Mouse (Mus musculus) adrenal gland, adult (tissue): Measurements from ENCODE around the gene Nvl.

ENCODE experiments used
- DNase-seq, 2 experiments: peaks; one replicate each; pipeline ENCODE4 v3.0.0; 2022 to 2023; ENCODE audit warnings: low spot score in 1 of 2; ENCODE audit not compliant: inconsistent age in 2 of 2

Gene Nvl

DNA sequence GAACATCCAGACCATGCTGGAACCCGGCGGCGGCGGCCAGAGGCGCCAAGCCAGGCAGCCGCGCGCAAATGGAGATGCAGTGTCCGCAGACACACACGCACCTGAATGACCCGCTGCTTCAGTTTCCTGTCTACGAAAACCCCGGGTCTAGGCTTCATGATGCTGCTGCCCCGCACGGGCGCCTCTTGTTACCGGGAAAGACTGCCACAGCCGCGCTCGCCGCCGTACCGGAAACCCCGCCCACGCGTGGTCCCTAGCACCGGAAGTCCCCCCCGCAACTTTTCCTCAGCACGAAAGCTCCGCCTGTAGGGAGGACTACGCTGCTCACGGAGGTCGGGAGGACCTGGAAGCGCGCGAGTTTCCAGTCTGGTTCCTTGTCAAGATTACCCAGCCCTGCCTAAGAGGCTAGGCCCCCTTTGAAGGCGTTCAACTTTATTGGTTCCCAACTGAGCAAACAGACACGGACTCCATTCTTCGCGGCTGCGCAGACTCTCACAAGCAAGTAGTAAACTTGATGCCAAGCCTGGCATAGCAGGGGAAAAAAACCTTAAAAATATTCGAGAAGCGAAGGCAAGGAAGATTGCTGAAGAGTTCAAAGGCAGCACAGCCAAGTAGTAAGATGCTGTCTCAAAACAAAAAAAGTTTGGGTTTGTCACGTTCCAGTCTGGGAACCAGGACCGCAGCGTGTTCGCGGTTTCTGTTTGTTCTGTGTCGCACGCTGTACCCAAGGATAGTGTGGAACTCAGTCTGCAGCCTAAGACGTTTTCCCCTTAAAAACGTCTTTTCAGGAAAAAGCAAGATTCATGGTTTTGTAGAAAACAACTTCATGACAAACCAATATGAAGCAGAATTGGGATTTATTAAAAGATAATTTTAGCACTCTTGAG, at the start of gene Nvl, which contains the start of gene Cnih4:
Gene Nvl (minus strand): TSS at position 255 of the 887 bp plus-strand sequence.
Gene Cnih4 (plus strand): TSS at position 744 of the 887 bp plus-strand sequence.
- peak; percentile 93 to 98 for DNase-seq

DNA sequence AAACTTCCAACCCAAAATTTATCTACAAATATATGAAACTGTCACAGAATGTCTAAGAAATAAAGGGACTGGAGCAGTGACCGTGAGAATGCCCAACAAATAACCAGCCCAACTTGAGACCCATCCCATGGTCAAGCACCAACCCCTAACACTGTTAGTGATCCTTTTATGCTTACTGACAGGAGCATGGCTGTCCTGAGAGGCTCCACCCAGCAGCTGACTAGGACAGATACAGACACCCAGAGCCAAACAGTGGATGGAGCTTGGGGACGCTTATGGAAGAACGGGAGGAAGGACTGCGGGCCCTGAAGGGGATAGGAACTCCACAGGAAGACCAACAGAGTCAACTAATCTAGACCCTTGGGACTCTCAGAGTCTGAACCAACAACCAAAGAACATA, 44.9 kb upstream of the Nvl start:
- DNase-seq, result peak in 1 of 2 experiments; percentile 18

DNA sequence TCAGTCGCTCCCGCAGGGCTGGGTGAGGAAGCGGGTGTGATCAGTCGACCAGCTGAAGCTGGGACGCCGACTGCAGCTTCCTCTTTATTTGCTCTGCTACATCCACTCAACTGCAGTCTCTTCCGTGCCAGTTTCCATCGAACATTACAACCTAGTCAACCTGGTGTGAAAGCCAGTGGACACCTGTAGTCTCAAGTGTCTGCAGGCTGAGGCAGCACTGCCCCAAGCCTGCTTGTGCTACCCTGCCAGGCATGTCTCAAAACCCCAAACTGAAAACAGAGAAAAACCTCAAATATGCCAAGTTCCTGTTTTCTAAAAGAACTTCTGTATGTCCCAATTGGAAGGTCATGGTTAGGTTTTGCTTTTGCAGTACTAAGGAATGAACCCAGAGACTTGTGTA, 26.2 kb upstream of the Nvl start:
- no peak for DNase-seq

DNA sequence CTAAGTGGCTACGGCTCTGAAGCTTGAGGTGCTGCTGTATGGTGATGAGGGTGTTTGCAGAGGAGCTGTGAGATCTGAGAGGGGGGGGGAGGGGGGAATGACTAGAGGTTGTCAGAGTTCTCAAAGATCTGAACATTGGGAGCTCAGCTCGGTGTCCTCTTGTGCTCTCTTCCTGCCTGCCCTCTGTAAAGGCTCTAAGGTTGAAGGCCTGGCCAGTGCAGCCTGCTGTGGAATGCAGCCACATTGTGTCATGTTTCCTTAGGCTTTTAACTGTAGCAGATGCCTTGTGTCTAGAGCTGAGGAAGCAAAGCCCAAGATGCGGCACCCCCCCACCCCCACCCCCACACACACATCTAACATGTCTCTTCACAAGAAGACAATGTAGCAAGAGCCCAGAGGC, 24.4 kb upstream of the Nvl start:
- no peak for DNase-seq

DNA sequence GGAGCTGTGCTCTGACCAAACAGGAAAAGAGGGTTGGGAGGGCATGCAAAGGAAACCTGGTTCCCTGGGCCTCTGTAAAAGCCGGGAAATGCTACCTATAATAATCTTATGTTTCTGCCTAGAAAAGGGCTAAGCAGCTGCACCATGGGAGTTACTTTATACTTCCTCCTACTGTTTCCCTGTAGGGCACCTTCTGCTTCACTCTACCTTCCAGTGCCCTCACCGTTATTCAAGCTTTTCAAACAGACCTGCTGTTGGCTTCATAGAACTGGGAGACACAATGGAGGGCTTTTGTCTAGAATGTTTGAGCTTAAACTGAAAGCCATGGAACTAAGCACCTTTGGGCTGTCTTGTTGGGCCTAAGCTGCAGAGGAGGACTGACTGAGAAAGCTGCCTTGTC, 23.8 kb upstream of the Nvl start:
- DNase-seq, result no peak

DNA sequence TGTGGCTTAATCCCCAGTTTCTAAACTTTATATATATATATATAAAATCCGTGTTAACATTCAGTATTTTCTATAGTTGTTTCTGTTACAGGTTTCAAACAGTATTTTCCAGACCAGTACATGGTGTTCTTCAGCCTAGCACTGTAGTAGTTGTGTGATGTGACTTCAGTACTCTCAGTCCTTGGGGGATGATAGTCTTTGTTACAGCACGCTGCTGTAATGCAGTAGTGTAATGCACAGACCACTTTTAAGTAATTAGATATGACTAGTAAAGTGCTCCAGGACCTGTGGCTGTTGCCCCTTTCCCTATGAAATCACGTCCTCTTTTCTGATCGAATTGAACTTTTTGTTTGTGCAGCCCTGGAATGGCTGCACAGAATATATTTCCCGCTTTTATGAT, 7.5 kb upstream of the Nvl start:
- DNase-seq, result no peak

DNA sequence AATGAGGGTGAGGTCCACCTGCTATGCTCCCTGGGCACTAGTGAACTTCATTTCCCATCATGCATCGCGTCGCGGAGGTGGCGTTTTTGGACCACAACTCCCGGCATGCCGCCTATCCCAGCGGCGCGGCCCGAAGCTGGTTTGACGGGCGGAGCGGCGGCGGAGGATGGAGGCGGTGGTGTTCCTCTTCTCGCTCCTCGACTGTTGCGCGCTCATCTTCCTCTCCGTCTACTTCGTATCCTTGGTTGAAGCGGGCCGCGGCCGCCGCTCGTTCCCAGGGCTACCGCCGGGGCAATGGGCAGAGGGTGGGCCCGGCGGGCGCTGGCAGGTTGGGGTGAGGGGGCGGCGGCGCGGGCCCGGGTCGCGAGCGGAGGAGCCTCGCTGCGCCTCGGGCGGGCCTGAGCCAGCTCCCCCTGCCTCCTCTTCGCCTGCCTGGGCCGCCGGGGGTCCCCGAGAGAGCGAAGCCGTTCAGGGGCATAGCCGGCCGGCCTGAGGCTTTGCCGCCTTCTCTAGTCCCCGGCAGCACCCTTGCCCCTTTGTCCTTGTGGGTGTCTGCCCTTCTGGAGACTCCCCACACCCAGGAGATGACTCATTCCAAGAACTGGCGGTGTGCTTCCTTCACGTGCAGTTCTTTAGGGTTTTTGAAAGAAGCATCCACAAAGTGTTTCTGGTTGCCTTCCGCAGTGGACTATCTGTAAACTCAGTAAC, 7.0 kb upstream of the Nvl start:
- DNase-seq, result peak; percentile 90 to 96

DNA sequence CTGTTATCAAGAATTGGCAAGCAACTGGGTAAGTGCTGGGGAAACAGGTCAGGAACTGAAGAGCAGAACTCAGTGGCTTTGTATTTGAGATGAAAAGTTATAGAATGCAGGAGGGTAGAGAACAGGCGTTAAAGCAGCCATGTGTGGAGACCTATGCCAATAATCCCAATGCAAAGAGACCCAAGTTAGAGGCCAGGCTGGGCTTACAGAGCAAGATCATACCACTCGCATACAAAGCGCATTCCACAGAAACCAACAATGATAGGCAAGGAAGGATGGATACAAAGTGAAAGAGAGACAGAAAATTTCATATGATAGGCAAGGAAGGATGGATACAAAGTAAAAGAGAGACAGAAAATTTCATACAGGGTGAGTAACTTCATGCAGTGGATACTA, 6.4 kb upstream of the Nvl start:
- no peak for DNase-seq

DNA sequence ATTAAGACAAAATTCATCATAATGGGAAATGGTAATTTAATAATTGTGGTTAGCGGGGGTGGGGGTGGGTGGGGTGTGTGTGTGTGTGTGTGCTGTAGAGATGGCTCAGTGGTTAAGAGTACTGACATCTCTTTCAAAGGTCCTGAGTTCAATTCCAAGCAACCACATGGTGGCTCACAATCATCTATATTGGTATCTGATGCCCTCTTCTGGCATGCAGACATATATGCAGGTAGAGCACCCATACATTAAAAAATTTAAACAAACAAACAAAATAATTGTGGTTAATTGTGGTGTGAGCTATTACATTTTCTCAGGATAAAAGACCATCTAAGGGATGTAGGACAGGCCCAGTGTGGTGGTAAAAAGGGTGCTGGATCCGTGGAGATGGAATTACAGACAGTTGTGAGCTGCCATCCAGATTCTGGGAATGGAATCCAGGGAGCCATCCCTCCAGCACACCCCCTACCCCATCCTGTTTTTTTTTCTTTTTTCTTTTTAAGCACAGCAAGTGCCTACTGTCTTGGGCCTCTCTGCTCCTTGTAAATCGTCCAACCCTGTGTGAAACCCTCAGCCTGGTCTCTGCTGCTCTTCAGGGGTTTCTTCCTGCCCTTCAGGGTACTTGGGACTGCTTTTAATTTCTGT, 5.5 kb upstream of the Nvl start:
- no peak for DNase-seq

DNA sequence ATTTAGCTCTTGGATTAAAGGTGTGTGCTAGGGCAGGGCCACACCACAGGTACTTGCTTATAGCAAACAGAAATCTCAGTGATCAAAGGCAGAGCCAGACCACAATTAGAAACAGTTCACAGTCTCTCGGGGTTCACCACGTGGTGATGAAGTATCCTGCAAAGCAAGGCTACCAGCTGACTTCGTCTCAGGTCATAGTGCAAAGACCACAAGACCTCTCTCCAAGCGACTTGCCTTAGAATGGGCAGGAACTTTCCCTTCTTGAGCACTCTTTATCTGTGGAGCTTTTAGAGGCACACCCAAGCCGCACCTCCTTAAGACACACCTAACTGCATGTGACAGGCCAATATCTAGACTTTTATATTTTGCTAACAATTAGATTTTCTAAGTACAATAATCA, 4.5 kb upstream of the Nvl start:
- no peak for DNase-seq

DNA sequence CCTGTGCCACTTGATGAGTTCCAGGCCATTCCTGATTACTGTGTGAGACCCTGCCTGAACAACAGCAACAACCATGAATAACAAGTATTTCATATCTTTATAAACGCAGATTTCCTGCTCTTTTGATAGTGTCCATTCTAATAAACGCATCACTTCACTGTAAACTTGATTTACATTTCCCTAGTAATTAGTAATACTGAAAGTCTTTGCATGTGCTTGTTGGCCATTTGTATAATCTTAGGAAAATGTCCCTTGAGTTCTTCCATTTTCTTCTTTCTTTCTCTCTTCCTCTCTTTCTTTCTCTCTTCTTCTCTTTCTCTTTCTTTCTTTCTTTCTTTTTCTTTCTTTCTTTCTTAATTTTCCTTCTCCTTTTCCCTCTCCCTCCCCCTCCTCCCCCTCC, 2.2 kb upstream of the Nvl start:
- no peak for DNase-seq

DNA sequence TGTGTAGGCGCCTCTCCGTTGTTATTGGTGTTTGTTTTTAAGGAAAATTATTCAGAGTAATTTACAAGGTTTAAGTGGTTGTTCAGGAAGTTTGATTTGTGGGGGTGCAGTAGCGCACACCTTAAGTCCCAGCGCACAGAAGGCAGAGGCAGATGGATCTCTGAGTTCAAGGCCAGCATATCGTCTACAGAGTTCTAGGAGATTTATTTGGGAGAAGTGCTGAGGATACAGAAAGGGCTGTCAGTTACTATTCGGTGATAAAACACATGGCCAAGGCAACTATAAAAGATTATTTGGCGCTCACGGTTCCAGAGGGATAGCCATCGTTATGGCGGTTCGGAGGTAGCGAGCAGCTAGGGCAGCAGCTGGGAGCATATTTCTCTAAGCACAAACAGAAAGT, 962 bp upstream of the Nvl start:
- peak; percentile 24 to 66 for DNase-seq

DNA sequence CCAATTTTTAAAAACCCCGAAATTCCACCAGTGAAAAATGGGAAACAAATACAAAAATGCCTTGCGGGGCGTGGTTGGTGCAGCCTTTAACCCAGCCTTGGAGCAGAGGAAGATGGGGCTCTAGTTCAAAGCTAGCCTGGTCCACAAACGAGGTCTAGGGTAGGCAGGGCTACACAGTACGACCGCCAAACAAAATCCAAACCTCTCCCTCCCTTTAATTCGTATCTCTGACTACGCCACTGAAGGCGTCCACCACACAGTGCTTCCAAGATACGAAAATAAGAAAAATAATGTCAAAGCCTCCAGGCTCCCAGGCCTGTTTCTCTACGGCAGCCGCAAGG, 425 bp downstream of the Nvl start:
- no peak for DNase-seq

DNA sequence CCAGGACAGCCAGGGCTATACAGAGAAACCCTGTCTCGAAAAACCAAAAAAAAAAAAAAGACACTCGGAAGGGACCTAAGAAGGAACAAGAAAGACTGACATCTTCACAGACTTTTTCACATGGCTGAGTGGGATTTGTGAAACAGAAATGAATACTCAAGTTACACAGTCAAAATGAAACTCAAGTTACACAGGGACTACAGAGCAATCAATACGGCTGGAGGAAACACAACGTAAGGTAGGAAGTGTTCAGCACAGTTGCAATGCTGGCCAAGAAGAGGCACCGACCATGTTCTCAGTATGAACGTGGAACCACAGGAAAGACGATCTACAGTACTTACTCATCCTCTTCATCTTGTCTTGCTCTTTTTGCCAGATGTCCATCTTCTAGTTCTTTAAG, 5.3 kb downstream of the Nvl start:
- DNase-seq, result no peak

DNA sequence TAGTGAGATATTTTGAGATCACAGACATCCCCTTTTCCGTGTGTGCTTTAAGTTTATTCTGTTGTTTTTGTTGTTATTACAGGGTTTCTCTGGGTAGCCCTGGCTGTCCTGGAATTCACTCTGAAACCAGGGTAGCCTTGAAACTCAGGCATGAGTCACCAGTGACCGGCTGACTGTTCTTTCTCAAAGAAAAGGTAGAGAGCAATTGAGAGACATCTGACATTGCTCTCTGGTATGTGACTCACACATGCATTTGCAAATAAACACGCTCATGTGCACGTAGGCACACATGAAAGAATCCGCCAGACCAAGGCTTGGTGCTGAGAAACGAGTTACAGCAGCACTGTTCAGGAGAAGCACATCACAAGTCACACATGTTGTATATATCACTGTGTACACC, 12.1 kb downstream of the Nvl start:
- peak; percentile 80 to 90 for DNase-seq

DNA sequence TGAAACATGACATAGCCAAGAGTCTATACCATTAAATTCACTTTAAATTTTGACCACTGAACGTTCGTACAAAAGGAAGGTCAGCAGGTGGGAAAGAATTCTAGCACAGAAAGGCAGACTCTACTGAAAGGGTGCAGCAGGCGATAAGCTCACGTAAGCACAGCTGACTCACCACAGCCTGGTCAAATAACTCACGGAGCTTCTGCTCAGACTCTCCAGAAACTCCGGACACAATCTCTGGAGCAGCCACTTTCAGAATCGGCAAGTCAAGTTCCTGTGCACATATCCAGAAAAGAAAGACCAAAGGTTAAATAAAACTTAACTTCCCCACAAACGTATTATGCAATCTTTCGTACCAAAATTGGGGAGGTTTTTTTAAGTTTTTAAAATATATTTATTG, 17.2 kb downstream of the Nvl start:
- peak; percentile 59 to 76 for DNase-seq

DNA sequence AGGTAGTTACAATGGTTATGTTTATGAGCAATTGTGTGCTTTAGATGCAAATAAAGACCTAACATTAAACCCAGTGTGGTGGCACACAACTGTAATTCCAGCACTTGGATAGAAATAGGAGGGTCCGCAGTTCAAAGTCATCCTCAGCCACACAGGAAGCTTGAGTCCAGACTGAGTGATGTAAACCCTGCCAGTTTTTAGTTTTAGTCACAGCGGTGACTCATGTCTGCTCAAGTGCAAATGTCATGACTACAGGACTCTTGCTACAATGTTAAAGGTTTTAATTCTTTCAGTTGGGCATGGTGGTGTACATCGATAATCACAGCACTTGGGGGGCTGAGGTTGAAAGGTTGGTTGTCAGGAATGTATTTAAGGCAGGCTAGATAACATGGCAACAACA, 18.1 kb downstream of the Nvl start:
- peak; percentile 56 to 77 for DNase-seq

DNA sequence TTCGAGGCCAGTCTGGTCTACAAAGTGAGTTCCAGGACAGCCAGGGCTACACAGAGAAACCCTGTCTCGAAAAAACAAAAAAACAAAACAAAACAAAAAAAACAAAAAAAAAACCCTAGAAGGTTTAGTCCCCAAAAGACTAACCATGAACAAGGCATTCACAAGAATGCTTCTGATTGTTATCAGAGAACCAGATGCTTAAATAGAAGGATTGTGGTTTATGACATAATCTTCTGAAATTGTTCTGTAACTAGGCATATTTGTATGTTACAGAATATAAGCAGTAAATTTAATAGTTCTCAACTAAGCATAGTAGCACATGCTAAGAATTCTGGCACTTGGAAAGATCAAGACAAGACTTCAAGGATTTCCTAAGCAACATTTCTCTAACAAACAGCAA, 19.9 kb downstream of the Nvl start:
- DNase-seq, result no peak

DNA sequence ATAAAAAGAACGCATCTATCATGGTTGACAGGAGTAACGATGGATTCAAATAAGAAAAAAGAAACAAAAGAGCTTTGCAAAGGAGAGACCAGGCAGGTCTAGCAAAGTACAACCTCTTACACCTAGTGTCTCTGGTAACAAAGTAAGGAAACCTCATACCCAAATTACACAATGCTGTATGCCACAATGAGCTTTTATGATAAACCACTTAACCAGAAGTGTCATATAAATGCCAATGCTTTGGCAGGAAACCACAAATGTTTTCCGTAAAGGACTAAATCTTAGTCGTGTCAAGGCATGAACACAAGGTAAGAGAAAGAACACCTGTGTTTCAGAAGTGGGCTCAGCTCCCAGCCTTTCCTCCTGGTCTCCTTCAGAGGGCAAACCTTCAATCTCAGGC, 26.9 kb downstream of the Nvl start:
- no peak for DNase-seq

DNA sequence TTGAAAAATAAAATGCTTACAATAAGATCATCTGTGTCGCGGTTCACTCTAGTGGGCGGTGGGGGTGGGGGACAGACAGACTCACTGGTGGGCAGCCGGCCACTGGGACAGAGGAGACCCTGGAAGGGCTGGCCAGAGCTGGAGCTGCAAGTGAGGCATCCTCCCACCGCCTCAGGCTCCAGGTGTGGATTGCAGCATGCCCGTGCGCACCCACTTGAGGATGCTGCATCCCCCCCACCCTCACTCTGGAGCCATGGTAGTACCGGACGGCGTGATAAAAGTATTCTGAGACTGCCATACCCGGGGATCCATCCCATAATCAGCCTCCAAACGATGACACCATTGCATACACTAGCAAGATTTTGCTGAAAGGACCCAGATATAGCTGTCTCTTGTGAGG, 54.0 kb downstream of the Nvl start:
- DNase-seq, result no peak

DNA sequence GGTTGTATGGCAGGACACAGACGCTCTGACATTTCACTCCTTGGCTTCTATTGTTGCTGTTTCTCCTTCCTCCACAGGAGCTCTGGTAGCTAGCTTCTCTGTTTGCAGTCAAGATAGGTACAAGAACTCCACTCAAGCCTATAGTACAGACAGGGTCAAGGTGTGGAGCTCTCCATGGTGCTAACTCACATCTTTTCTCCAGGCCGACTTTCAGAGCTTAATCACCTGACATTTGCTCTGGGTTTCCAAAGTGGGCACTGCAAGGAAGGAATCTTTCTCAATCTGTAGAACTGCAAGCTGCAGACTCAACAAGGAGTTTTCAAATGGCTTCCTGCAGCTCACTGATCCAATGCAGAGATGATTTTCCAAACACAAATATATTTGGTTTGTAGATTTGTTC, 60.0 kb downstream of the Nvl start:
- DNase-seq, result peak in 1 of 2 experiments; percentile 34

DNA sequence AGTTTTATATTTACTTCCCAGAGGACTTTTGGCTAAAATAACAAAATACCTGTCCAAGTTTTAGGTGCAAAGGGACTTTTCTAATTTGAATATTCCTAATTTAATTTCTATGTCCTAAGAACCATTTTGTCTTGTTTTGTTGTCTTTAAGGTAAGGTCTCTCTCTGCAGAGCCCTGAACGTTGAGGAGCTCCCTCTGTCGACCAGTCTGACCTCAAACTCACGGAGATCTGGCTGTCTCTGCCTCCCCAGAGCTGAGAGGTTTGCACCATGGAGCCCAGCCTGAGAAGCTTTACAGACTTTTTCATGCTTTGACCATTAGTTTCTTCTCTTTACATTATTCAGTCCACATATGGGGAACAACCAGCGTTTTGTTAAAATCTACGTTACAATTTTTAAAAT, 70.9 kb downstream of the Nvl start:
- no peak for DNase-seq
